Mouse (Mus musculus) MEL (cell line): Measurements from ENCODE around the gene Tff3. TPM values are rescaled to one million over a fixed set of nuclear protein-coding genes. Genes with fewer than 3 reads are reported as not detected.

Experiments used
- DNase-seq: peaks from one replicate; pipeline ENCODE4 v3.0.0; 2011; ENCODE audit warnings: low read depth, low spot score
- H3K27ac ChIP-seq: 2 replicates; pipeline ENCODE4 v1.5.1; 2012; ENCODE audit warnings: low read depth, mild to moderate bottlenecking, control low read depth, low read length, moderate library complexity; ENCODE audit not compliant: control insufficient read depth
- H3K27me3 ChIP-seq, 2 experiments: fragments of 150-350 bp in 1 of 2; sonication (generic) in 1 of 2; 2 replicates each; pipeline ENCODE4 v1.6.1; 2012; ENCODE audit warnings: low read length in 2 of 2, mild to moderate bottlenecking in 2 of 2, improper control_type of control experiment in 1 of 2, moderate library complexity in 1 of 2; ENCODE audit not compliant: insufficient read depth in 2 of 2, control insufficient read depth in 1 of 2
- H3K36me3 ChIP-seq, 2 experiments: 2 replicates each; pipeline ENCODE4 v1.6.1; 2012 to 2014; ENCODE audit warnings: low read length in 2 of 2, improper control_type of control experiment in 1 of 2, inconsistent platforms in 1 of 2, mild to moderate bottlenecking in 1 of 2; ENCODE audit not compliant: insufficient read depth in 2 of 2, control insufficient read depth in 1 of 2
- H3K4me1 ChIP-seq, 2 experiments: fragments of 150-350 bp in 1 of 2; sonication (generic) in 1 of 2; 2 replicates each; pipeline ENCODE4 v1.6.1; 2012; ENCODE audit warnings: low read length in 2 of 2, improper control_type of control experiment in 1 of 2, mild to moderate bottlenecking in 1 of 2; ENCODE audit not compliant: insufficient read depth in 2 of 2, control insufficient read depth in 1 of 2
- H3K4me3 ChIP-seq, 2 experiments: fragments of 150-350 bp in 1 of 2; sonication (generic) in 1 of 2; 2 replicates each; pipeline ENCODE4 v1.5.1; 2012; ENCODE audit warnings: low read depth in 2 of 2, low read length in 2 of 2, mild to moderate bottlenecking in 2 of 2, moderate library complexity in 2 of 2, control low read depth in 1 of 2, improper control_type of control experiment in 1 of 2; ENCODE audit not compliant: control insufficient read depth in 1 of 2, insufficient read depth in 1 of 2
- H3K79me2 ChIP-seq: 2 replicates; pipeline ENCODE4 v1.6.1; 2012; ENCODE audit warnings: mild to moderate bottlenecking, low read length, moderate library complexity; ENCODE audit not compliant: control insufficient read depth, poor library complexity, insufficient read depth
- H3K9ac ChIP-seq: 2 replicates; pipeline ENCODE4 v1.6.1; 2012; ENCODE audit warnings: low read depth, mild to moderate bottlenecking, control low read depth, low read length, moderate library complexity; ENCODE audit not compliant: control insufficient read depth, poor library complexity, severe bottlenecking
- H3K9me3 ChIP-seq: fragments of 150-350 bp; sonication (generic); replicated peaks from 2 replicates; pipeline ENCODE4 v1.6.1; 2012; ENCODE audit warnings: mild to moderate bottlenecking, low read length, improper control_type of control experiment, moderate library complexity; ENCODE audit not compliant: insufficient read depth
- CHD1 ChIP-seq: IDR thresholded peaks from 2 replicates; pipeline ENCODE4 v1.6.1; 2012; ENCODE audit warnings: low read depth, mild to moderate bottlenecking, inconsistent platforms, low read length, improper control_type of control experiment
- CHD2 ChIP-seq: IDR thresholded peaks from 2 replicates; pipeline ENCODE4 v1.6.1; 2011; ENCODE audit warnings: low read length, improper control_type of control experiment
- E2F4 ChIP-seq: IDR thresholded peaks from 2 replicates; pipeline ENCODE4 v1.6.1; 2011; ENCODE audit warnings: low read depth, low read length, improper control_type of control experiment, borderline replicate concordance
- ELF1 ChIP-seq: IDR thresholded peaks from 2 replicates; pipeline ENCODE4 v1.6.1; 2014; ENCODE audit warnings: low read depth, mild to moderate bottlenecking, inconsistent platforms, low read length, improper control_type of control experiment, moderate library complexity
- EP300 ChIP-seq, 2 experiments: IDR thresholded peaks; 2 replicates each; pipeline ENCODE4 v1.6.1; 2011; ENCODE audit warnings: improper control_type of control experiment in 2 of 2, low read length in 2 of 2, low read depth in 1 of 2, mild to moderate bottlenecking in 1 of 2
- ETS1 ChIP-seq: IDR thresholded peaks from 2 replicates; pipeline ENCODE4 v1.6.1; 2012; ENCODE audit warnings: low read depth, mild to moderate bottlenecking, inconsistent platforms, low read length, improper control_type of control experiment, moderate library complexity
- GATA1 ChIP-seq: IDR thresholded peaks from 2 replicates; pipeline ENCODE4 v1.6.1; 2011; ENCODE audit warnings: low read depth, low read length, improper control_type of control experiment
- HCFC1 ChIP-seq: IDR thresholded peaks from 2 replicates; pipeline ENCODE4 v1.6.1; 2012; ENCODE audit warnings: low read depth, mild to moderate bottlenecking, inconsistent platforms, low read length, improper control_type of control experiment, moderate library complexity
- JUND ChIP-seq: IDR thresholded peaks from 2 replicates; pipeline ENCODE4 v1.6.1; 2011; ENCODE audit warnings: low read depth, mild to moderate bottlenecking, improper control_type of control experiment, low read length
- KAT2A ChIP-seq: conservative IDR thresholded peaks from 2 replicates; pipeline ENCODE4 v1.6.1; 2012; ENCODE audit warnings: low read depth, low read length, improper control_type of control experiment, inconsistent platforms
- MAZ ChIP-seq: IDR thresholded peaks from 2 replicates; pipeline ENCODE4 v1.6.1; 2012; ENCODE audit warnings: low read depth, mild to moderate bottlenecking, inconsistent platforms, low read length, improper control_type of control experiment
- MXI1 ChIP-seq: IDR thresholded peaks from 2 replicates; pipeline ENCODE4 v1.6.1; 2011; ENCODE audit warnings: mild to moderate bottlenecking, low read depth, low read length, improper control_type of control experiment
- MYB ChIP-seq: IDR thresholded peaks from 2 replicates; pipeline ENCODE4 v1.6.1; 2011; ENCODE audit warnings: mild to moderate bottlenecking, low read depth, low read length, improper control_type of control experiment
- MYC ChIP-seq: IDR thresholded peaks from 2 replicates; pipeline ENCODE4 v1.6.1; 2011; ENCODE audit warnings: low read depth, mild to moderate bottlenecking, low read length, improper control_type of control experiment, moderate library complexity
- NELFE ChIP-seq: IDR thresholded peaks from 2 replicates; pipeline ENCODE4 v1.6.1; 2011; ENCODE audit warnings: low read depth, low read length, improper control_type of control experiment
- POLR2A ChIP-seq, 2 experiments: IDR thresholded peaks; 2 replicates each; pipeline ENCODE4 v1.6.1; 2011 to 2012; ENCODE audit warnings: low read length in 2 of 2, mild to moderate bottlenecking in 2 of 2, control low read depth in 1 of 2, improper control_type of control experiment in 1 of 2, low read depth in 1 of 2, moderate library complexity in 1 of 2; ENCODE audit not compliant: control insufficient read depth in 1 of 2, insufficient read depth in 1 of 2, poor library complexity in 1 of 2
- POLR2AphosphoS2 ChIP-seq: IDR thresholded peaks from 2 replicates; pipeline ENCODE4 v1.6.1; 2011; ENCODE audit warnings: low read length, improper control_type of control experiment
- RAD21 ChIP-seq: IDR thresholded peaks from 2 replicates; pipeline ENCODE4 v1.6.1; 2011; ENCODE audit warnings: mild to moderate bottlenecking, low read depth, low read length, improper control_type of control experiment
- RCOR1 ChIP-seq: IDR thresholded peaks from 2 replicates; pipeline ENCODE4 v1.6.1; 2012; ENCODE audit warnings: low read depth, mild to moderate bottlenecking, inconsistent platforms, low read length, improper control_type of control experiment
- SIN3A ChIP-seq: IDR thresholded peaks from 2 replicates; pipeline ENCODE4 v1.6.1; 2012; ENCODE audit warnings: low read length, improper control_type of control experiment, inconsistent platforms
- SMC3 ChIP-seq: IDR thresholded peaks from 2 replicates; pipeline ENCODE4 v1.6.1; 2011; ENCODE audit warnings: low read depth, low read length, improper control_type of control experiment
- TAL1 ChIP-seq: IDR thresholded peaks from 2 replicates; pipeline ENCODE4 v1.6.1; 2012; ENCODE audit warnings: mild to moderate bottlenecking, inconsistent platforms, low read length, moderate library complexity, mixed read lengths
- TCF12 ChIP-seq: IDR thresholded peaks from 2 replicates; pipeline ENCODE4 v1.6.1; 2014; ENCODE audit warnings: low read depth, mild to moderate bottlenecking, inconsistent platforms, low read length, improper control_type of control experiment, moderate library complexity
- UBTF ChIP-seq: IDR thresholded peaks from 2 replicates; pipeline ENCODE4 v1.6.1; 2012; ENCODE audit warnings: low read depth, mild to moderate bottlenecking, inconsistent platforms, low read length, improper control_type of control experiment, moderate library complexity, borderline replicate concordance; ENCODE audit not compliant: insufficient read depth
- USF1 ChIP-seq: IDR thresholded peaks from 2 replicates; pipeline ENCODE4 v1.6.1; 2014; ENCODE audit warnings: low read depth, mild to moderate bottlenecking, inconsistent platforms, low read length, improper control_type of control experiment, moderate library complexity
- USF2 ChIP-seq, 2 experiments: IDR thresholded peaks; 2 replicates each; pipeline ENCODE4 v1.6.1; 2011 to 2012; ENCODE audit warnings: improper control_type of control experiment in 2 of 2, low read length in 2 of 2, borderline replicate concordance in 1 of 2, inconsistent platforms in 1 of 2, low read depth in 1 of 2, mild to moderate bottlenecking in 1 of 2; ENCODE audit not compliant: insufficient read depth in 1 of 2
- ZC3H11A ChIP-seq: IDR thresholded peaks from 2 replicates; pipeline ENCODE4 v1.6.1; 2012; ENCODE audit warnings: low read depth, mild to moderate bottlenecking, inconsistent platforms, low read length, improper control_type of control experiment
- ZKSCAN1 ChIP-seq: IDR thresholded peaks from 2 replicates; pipeline ENCODE4 v1.6.1; 2012; ENCODE audit warnings: low read depth, mild to moderate bottlenecking, inconsistent platforms, low read length, improper control_type of control experiment, moderate library complexity
- ZMIZ1 ChIP-seq: IDR thresholded peaks from 2 replicates; pipeline ENCODE4 v1.6.1; 2012; ENCODE audit warnings: low read depth, mild to moderate bottlenecking, inconsistent platforms, low read length, improper control_type of control experiment, moderate library complexity
- ZNF384 ChIP-seq: IDR thresholded peaks from 2 replicates; pipeline ENCODE4 v1.6.1; 2012; ENCODE audit warnings: low read depth, mild to moderate bottlenecking, inconsistent platforms, low read length, improper control_type of control experiment
- polyA plus RNA-seq, 2 experiments: library from polyadenylated mRNA; stranded (reverse) in 1 of 2; unstranded in 1 of 2; fragments of >175 nt in 1 of 2; fragments of >200 nt in 1 of 2; gene quantifications; 2 replicates each; pipeline versions ENCODE4 v1.2.1 to v1.2.4; 2012; ENCODE audit warnings: low replicate concordance in 2 of 2, low read depth in 1 of 2; ENCODE audit not compliant: insufficient read length in 2 of 2, insufficient read depth in 1 of 2, missing spikeins in 1 of 2
- total RNA-seq: library from RNA; depleted of rRNA; stranded (reverse); fragments of 300-350 nt; gene quantifications from 2 replicates; pipeline ENCODE4 v1.2.3, GENCODE M21; 2012

The Tff3 gene
- total and polyA plus RNA-seq, 3 experiments, result not detected

- TF ChIP-seq RAD21, result no peak
- no peak for TF ChIP-seq ZC3H11A
- no peak for TF ChIP-seq ZKSCAN1
- no peak for TF ChIP-seq NELFE
- no peak for TF ChIP-seq USF2 (IDR thresholded peaks at IDR 0.05; ENCODE audit: borderline replicate concordance in 1 of 2, insufficient read depth in 1 of 2, low read depth in 1 of 2, low read length in 2 of 2)
- TF ChIP-seq ETS1, result peak; percentile 89
- TF ChIP-seq ZNF384, result no peak
- no peak for TF ChIP-seq UBTF
- TF ChIP-seq E2F4, result no peak
- TF ChIP-seq MXI1, result peak; percentile 70; the same call in 1 of the 2 replicates
- TF ChIP-seq SMC3, result peak; percentile 19; the same call in 1 of the 2 replicates
- no peak for TF ChIP-seq KAT2A
- no peak for TF ChIP-seq POLR2AphosphoS2
- peak; percentile 64 for TF ChIP-seq MYB
- no peak for TF ChIP-seq POLR2A (IDR thresholded peaks at IDR 0.05; ENCODE audit: control insufficient read depth in 1 of 2, insufficient read depth in 1 of 2, low read depth in 1 of 2, low read length in 2 of 2, poor library complexity in 1 of 2)
- peak; percentile 79 for TF ChIP-seq RCOR1
- TF ChIP-seq ZMIZ1, result no peak
- TF ChIP-seq MYC, result peak; percentile 72
- TF ChIP-seq CHD1, result no peak
These were observed 38.3 kb downstream of the Tff3 start (continued) for GRCm38 (mm10) chr17:31091023-31091735.

GRCm38 (mm10) chr17:31089848-31090247, 39.6 kb downstream of the Tff3 start:
- H3K9me3 ChIP-seq, result no peaks in the 10 kb centered on the region
- no peak overlapping the region for H3K9ac ChIP-seq
- H3K36me3 ChIP-seq, result peaks cover 0 to 23% of the 10 kb centered on the region in 2 experiments; a peak in 2 of 4 replicates
- peaks cover 22 to 30% of the 10 kb centered on the region in 2 experiments for H3K4me1 ChIP-seq
- peak overlapping the region; percentile 26; the same call in 1 of the 2 replicates for H3K27ac ChIP-seq
- H3K27me3 ChIP-seq, result no peaks in the 10 kb centered on the region
- peak; percentile 62 for DNase-seq
- H3K79me2 ChIP-seq, result no peaks in the 10 kb centered on the region; the same call in none of the 2 replicates
- H3K4me3 ChIP-seq, result no peak overlapping the region
- TF ChIP-seq ZNF384 (no peak), ETS1 (peak; percentile 92), USF1 (no peak), TAL1 (no peak), MXI1 (0 out of 2 replicates have a peak, but pooled peaks have one; percentile 24), USF2 (IDR thresholded peaks at IDR 0.05; ENCODE audit: borderline replicate concordance in 1 of 2, insufficient read depth in 1 of 2, low read depth in 1 of 2, low read length in 2 of 2) (no peak), UBTF (no peak), CHD2 (no peak), ZC3H11A (no peak), HCFC1 (peak; percentile 55; the same call in 1 of the 2 replicates), GATA1 (0 out of 2 replicates have a peak, but pooled peaks have one; percentile 5), ELF1 (peak; percentile 64; the same call in 1 of the 2 replicates), TCF12 (0 out of 2 replicates have a peak, but pooled peaks have one; percentile 36), MYB (no peak), SIN3A (peak; percentile 62; the same call in 1 of the 2 replicates), JUND (no peak), POLR2A (IDR thresholded peaks at IDR 0.05; ENCODE audit: control insufficient read depth in 1 of 2, insufficient read depth in 1 of 2, low read depth in 1 of 2, low read length in 2 of 2, poor library complexity in 1 of 2) (no peak), MAZ (no peak), EP300 (IDR thresholded peaks at IDR 0.05; ENCODE audit: low read depth in 1 of 2, low read length in 2 of 2) (peak; percentile 17 to 40; a peak in 1 of 4 replicates), POLR2AphosphoS2 (no peak), SMC3 (no peak)
